Mouse (Mus musculus) CD8-positive naive resting alpha-beta T cell, adult 2 months (primary cell): Measurements from ENCODE around the gene Lrrc36.

Source experiments
- DNase-seq, 2 experiments: peaks; one replicate each; pipeline ENCODE4 v3.0.0; 2022; ENCODE audit warnings: low read depth in 2 of 2, low spot score in 2 of 2

The Lrrc36 gene

GRCm38 (mm10) chr8:105413391-105413790 is at the start of gene Lrrc36, which contains the start of gene Kctd19:
Gene Lrrc36 (plus strand): TSS chr8:105413571.
Gene Kctd19 (minus strand): TSS chr8:105413502.
- DNase-seq: peak in 1 of 2 experiments; percentile 4

GRCm38 (mm10) chr8:105367107-105367506 is 46.3 kb upstream of the Lrrc36 start:
- no peak for DNase-seq

- no peak for DNase-seq
These were observed 40.9 kb upstream of the Lrrc36 start for GRCm38 (mm10) chr8:105372473-105372872.

GRCm38 (mm10) chr8:105373032-105373431 is 40.3 kb upstream of the Lrrc36 start, which contains the start of gene Plekhg4:
Gene Plekhg4 (plus strand): TSS chr8:105373274.
- DNase-seq: no peak

GRCm38 (mm10) chr8:105374513-105374966 is 38.8 kb upstream of the Lrrc36 start:
- DNase-seq: peak in 1 of 2 experiments; percentile 22

GRCm38 (mm10) chr8:105378673-105379072 is 34.7 kb upstream of the Lrrc36 start:
- no peak for DNase-seq

- no peak for DNase-seq
These were observed 33.1 kb upstream of the Lrrc36 start for GRCm38 (mm10) chr8:105380308-105380707.

GRCm38 (mm10) chr8:105384070-105384469 is 29.3 kb upstream of the Lrrc36 start:
- DNase-seq: no peak

GRCm38 (mm10) chr8:105387151-105387550 is 26.2 kb upstream of the Lrrc36 start:
- no peak for DNase-seq

GRCm38 (mm10) chr8:105389096-105389495 is 24.3 kb upstream of the Lrrc36 start:
- DNase-seq: no peak

GRCm38 (mm10) chr8:105393089-105393787 is 20.1 kb upstream of the Lrrc36 start:
- DNase-seq: no peak

GRCm38 (mm10) chr8:105393915-105394314 is 19.5 kb upstream of the Lrrc36 start:
- DNase-seq: no peak

GRCm38 (mm10) chr8:105397747-105398146 is 15.6 kb upstream of the Lrrc36 start:
- peak in 1 of 2 experiments; percentile 7 for DNase-seq

GRCm38 (mm10) chr8:105400016-105400415 is 13.4 kb upstream of the Lrrc36 start:
- no peak for DNase-seq

- no peak for DNase-seq
These were observed 9.9 kb upstream of the Lrrc36 start for GRCm38 (mm10) chr8:105403467-105403866.

- DNase-seq: no peak
These were observed 8.9 kb upstream of the Lrrc36 start for GRCm38 (mm10) chr8:105404496-105404895.

- DNase-seq: no peak
These were observed 7.0 kb upstream of the Lrrc36 start for GRCm38 (mm10) chr8:105406416-105406815.

GRCm38 (mm10) chr8:105408331-105408730 is 5.0 kb upstream of the Lrrc36 start:
- DNase-seq: no peak

GRCm38 (mm10) chr8:105409947-105410346 is 3.4 kb upstream of the Lrrc36 start:
- no peak for DNase-seq

- DNase-seq: no peak
These were observed 5.6 kb downstream of the Lrrc36 start for GRCm38 (mm10) chr8:105418992-105419391.

GRCm38 (mm10) chr8:105419800-105420199 is 6.4 kb downstream of the Lrrc36 start:
- no peak for DNase-seq

GRCm38 (mm10) chr8:105422006-105422405 is 8.6 kb downstream of the Lrrc36 start:
- DNase-seq: no peak

- no peak for DNase-seq
These were observed 13.5 kb downstream of the Lrrc36 start for GRCm38 (mm10) chr8:105426878-105427277.
